Mouse (Mus musculus): ENCODE data around the gene Tmem87a. TPM values are rescaled to one million over a fixed set of nuclear protein-coding genes. Genes with fewer than 3 reads are reported as not detected.

Gene Tmem87a
- total and polyA plus RNA-seq, 3 experiments: 23.9 to 28.0 TPM; not detected in 1

GRCm38 (mm10) chr2:120447306-120447705 lies 43.4 kb upstream of the Tmem87a start:
- H3K9ac ChIP-seq (ENCODE audit: control insufficient read depth, low read depth, low read length, poor library complexity, severe bottlenecking): no peak overlapping the region
- no peaks in the 10 kb centered on the region for H3K9me3 ChIP-seq (replicated peaks; ENCODE audit: insufficient read depth, low read length)
- peaks cover 0 to 10% of the 10 kb centered on the region in 2 experiments; a peak in 2 of 4 replicates for H3K36me3 ChIP-seq (ENCODE audit: control insufficient read depth in 1 of 2, insufficient read depth in 2 of 2, low read length in 2 of 2)
- H3K27ac ChIP-seq (ENCODE audit: control insufficient read depth, low read depth, low read length): no peak overlapping the region
- DNase-seq (ENCODE audit: low read depth, low spot score): peak; percentile 55
- H3K4me3 ChIP-seq (ENCODE audit: control insufficient read depth in 1 of 2, insufficient read depth in 1 of 2, low read depth in 2 of 2, low read length in 2 of 2): no peak overlapping the region
- H3K4me1 ChIP-seq (ENCODE audit: control insufficient read depth in 1 of 2, insufficient read depth in 2 of 2, low read length in 2 of 2): peaks cover 4 to 7% of the 10 kb centered on the region in 2 experiments; a peak in 2 of 4 replicates
- H3K27me3 ChIP-seq (ENCODE audit: control insufficient read depth in 1 of 2, insufficient read depth in 2 of 2, low read length in 2 of 2): no peaks in the 10 kb centered on the region
- no peaks in the 10 kb centered on the region for H3K79me2 ChIP-seq (ENCODE audit: control insufficient read depth, insufficient read depth, low read length, poor library complexity)
- TF ChIP-seq RAD21 (IDR thresholded peaks at IDR 0.05; ENCODE audit: low read depth, low read length): peak; percentile 52
- TF ChIP-seq KAT2A (conservative IDR thresholded peaks at IDR 0.05; ENCODE audit: low read depth, low read length): no peak
- no peak for TF ChIP-seq TBP (IDR thresholded peaks at IDR 0.05; ENCODE audit: low read depth, low read length)
- TF ChIP-seq MAFK (IDR thresholded peaks at IDR 0.05; ENCODE audit: borderline replicate concordance, low read depth, low read length): no peak
- peak; percentile 35 for TF ChIP-seq SMC3 (IDR thresholded peaks at IDR 0.05; ENCODE audit: low read depth, low read length)
- no peak for TF ChIP-seq MAZ (IDR thresholded peaks at IDR 0.05; ENCODE audit: low read depth, low read length)
- 0 out of 2 replicates have a peak, but pooled peaks have one; percentile 17 for TF ChIP-seq ZC3H11A (IDR thresholded peaks at IDR 0.05; ENCODE audit: low read depth, low read length)
- no peak for TF ChIP-seq ETS1 (IDR thresholded peaks at IDR 0.05; ENCODE audit: low read depth, low read length)
- peak; percentile 33 to 57 (median 55); a peak in 5 of 6 replicates for TF ChIP-seq CTCF (IDR thresholded peaks at IDR 0.05 in 2 of 3, conservative IDR thresholded peaks at IDR 0.05 in 1 of 3; ENCODE audit: control insufficient read depth in 1 of 3, insufficient read depth in 1 of 3, low read depth in 2 of 3, low read length in 3 of 3, poor library complexity in 1 of 3, severe bottlenecking in 1 of 3)

- no peaks in the 10 kb centered on the region for H3K27me3 ChIP-seq (ENCODE audit: control insufficient read depth in 1 of 2, insufficient read depth in 2 of 2, low read length in 2 of 2)
- peak overlapping the region; percentile 26 to 28; a peak in 3 of 4 replicates for H3K4me3 ChIP-seq (ENCODE audit: control insufficient read depth in 1 of 2, insufficient read depth in 1 of 2, low read depth in 2 of 2, low read length in 2 of 2)
- no peaks in the 10 kb centered on the region for H3K79me2 ChIP-seq (ENCODE audit: control insufficient read depth, insufficient read depth, low read length, poor library complexity)
- peak; percentile 95 for DNase-seq (ENCODE audit: low read depth, low spot score)
- H3K36me3 ChIP-seq (ENCODE audit: control insufficient read depth in 1 of 2, insufficient read depth in 2 of 2, low read length in 2 of 2): peaks cover 0 to 10% of the 10 kb centered on the region in 2 experiments; a peak in 2 of 4 replicates
- H3K9me3 ChIP-seq (replicated peaks; ENCODE audit: insufficient read depth, low read length): no peaks in the 10 kb centered on the region
- peak overlapping the region; percentile 56 for H3K9ac ChIP-seq (ENCODE audit: control insufficient read depth, low read depth, low read length, poor library complexity, severe bottlenecking)
- peaks cover 4 to 7% of the 10 kb centered on the region in 2 experiments; a peak in 2 of 4 replicates for H3K4me1 ChIP-seq (ENCODE audit: control insufficient read depth in 1 of 2, insufficient read depth in 2 of 2, low read length in 2 of 2)
- peak overlapping the region; percentile 68 for H3K27ac ChIP-seq (ENCODE audit: control insufficient read depth, low read depth, low read length)
- TF ChIP-seq TCF12 (IDR thresholded peaks at IDR 0.05; ENCODE audit: low read depth, low read length) (peak; percentile 81), MEF2A (IDR thresholded peaks at IDR 0.05; ENCODE audit: extremely low read depth, insufficient replicate concordance, low read depth, low read length, poor library complexity, severe bottlenecking) (no peak), MYB (IDR thresholded peaks at IDR 0.05; ENCODE audit: low read depth, low read length) (no peak), ZKSCAN1 (IDR thresholded peaks at IDR 0.05; ENCODE audit: low read depth, low read length) (no peak), MYC (IDR thresholded peaks at IDR 0.05; ENCODE audit: low read depth, low read length) (peak; percentile 98), ZC3H11A (IDR thresholded peaks at IDR 0.05; ENCODE audit: low read depth, low read length) (0 out of 2 replicates have a peak, but pooled peaks have one; percentile 18), EP300 (IDR thresholded peaks at IDR 0.05; ENCODE audit: low read depth in 1 of 2, low read length in 2 of 2) (peak; percentile 69 to 85), TAL1 (IDR thresholded peaks at IDR 0.05; ENCODE audit: low read length) (peak; percentile 82), BHLHE40 (IDR thresholded peaks at IDR 0.05; ENCODE audit: borderline replicate concordance, low read depth, low read length) (peak; percentile 100), JUND (IDR thresholded peaks at IDR 0.05; ENCODE audit: low read depth, low read length) (no peak), POLR2AphosphoS5 (IDR thresholded peaks at IDR 0.05; ENCODE audit: borderline replicate concordance, low read depth, low read length) (no peak), TBP (IDR thresholded peaks at IDR 0.05; ENCODE audit: low read depth, low read length) (peak; percentile 71), SIN3A (IDR thresholded peaks at IDR 0.05; ENCODE audit: low read length) (peak; percentile 97), E2F4 (IDR thresholded peaks at IDR 0.05; ENCODE audit: borderline replicate concordance, low read depth, low read length) (no peak), USF2 (IDR thresholded peaks at IDR 0.05; ENCODE audit: borderline replicate concordance in 1 of 2, insufficient read depth in 1 of 2, low read depth in 1 of 2, low read length in 2 of 2) (0 out of 4 replicates have a peak, but pooled peaks of 1 of the 2 experiments have one; percentile 27), MAFK (IDR thresholded peaks at IDR 0.05; ENCODE audit: borderline replicate concordance, low read depth, low read length) (peak; percentile 36; the same call in 1 of the 2 replicates), ZNF384 (IDR thresholded peaks at IDR 0.05; ENCODE audit: low read depth, low read length) (no peak), NRF1 (IDR thresholded peaks at IDR 0.05; ENCODE audit: insufficient read depth, low read depth, low read length, poor library complexity, severe bottlenecking) (0 out of 2 replicates have a peak, but pooled peaks have one; percentile 24), USF1 (IDR thresholded peaks at IDR 0.05; ENCODE audit: low read depth, low read length) (peak; percentile 86), MXI1 (IDR thresholded peaks at IDR 0.05; ENCODE audit: low read depth, low read length) (peak; percentile 99), RCOR1 (IDR thresholded peaks at IDR 0.05; ENCODE audit: low read depth, low read length) (peak; percentile 67), RAD21 (IDR thresholded peaks at IDR 0.05; ENCODE audit: low read depth, low read length) (no peak), ELF1 (IDR thresholded peaks at IDR 0.05; ENCODE audit: low read depth, low read length) (peak; percentile 48; the same call in 1 of the 2 replicates), CTCF (IDR thresholded peaks at IDR 0.05 in 2 of 3, conservative IDR thresholded peaks at IDR 0.05 in 1 of 3; ENCODE audit: control insufficient read depth in 1 of 3, insufficient read depth in 1 of 3, low read depth in 2 of 3, low read length in 3 of 3, poor library complexity in 1 of 3, severe bottlenecking in 1 of 3) (no peak)
These were observed 42.5 kb upstream of the Tmem87a start for GRCm38 (mm10) chr2:120446373-120446772.

Data from MEL (cell line).